9 mouse cellular contexts compared by ENCODE assay signal in genomic region chr7:73398319-73398718, GRCm38 (mm10). TPM values are rescaled to one million over a fixed set of nuclear protein-coding genes. Genes with fewer than 3 reads are reported as not detected.
DNase-seq lines count a peak whose midpoint lies in the region; ATAC-seq lines count a peak whose summit lies in the region.
"Had no signal": no experiment of that assay in that cellular context is flagged by ENCODE, and none has a peak within 500 bp of the region (broad histone marks: within the 10 kb centered on the region; RNA-seq: fewer than 3 reads in every experiment).

No protein-coding gene starts in this region.

- 0 out of 2 replicates have a peak overlapping the region, but pooled peaks have one; percentile 12 for H3K27ac ChIP-seq in embryonic facial prominence, embryonic 15.5 days (replicated peaks)
- H3K27ac ChIP-seq in heart, embryonic 13.5 days (replicated peaks): no peak overlapping the region
- H3K27ac ChIP-seq in lung, embryonic 15.5 days: peak overlapping the region; percentile 61; the same call in 1 of the 2 replicates

- H3K9me3 ChIP-seq in embryonic facial prominence, embryonic 15.5 days (replicated peaks): no peaks in the 10 kb centered on the region
- no peaks in the 10 kb centered on the region for H3K9me3 ChIP-seq in heart, embryonic 13.5 days
- no peaks in the 10 kb centered on the region for H3K9me3 ChIP-seq in lung, embryonic 15.5 days

- DNase-seq in ZHBTc4 (ENCODE audit: low read depth, low spot score): peak; percentile 89
- peak; percentile 84 for DNase-seq in adrenal gland, postnatal 25 days
- peak; percentile 72 for DNase-seq in kidney, adult 9 months
- peak; percentile 75 for DNase-seq in retina, embryonic 14.5 days (ENCODE audit: low spot score)
- no peak for DNase-seq in frontal cortex, postnatal 14 days (ENCODE audit: low spot score in 2 of 2)

- H3K4me1 ChIP-seq in embryonic facial prominence, embryonic 15.5 days: peaks cover 91% of the 10 kb centered on the region
- peaks cover 40% of the 10 kb centered on the region for H3K4me1 ChIP-seq in heart, embryonic 13.5 days
- peaks cover 75% of the 10 kb centered on the region for H3K4me1 ChIP-seq in lung, embryonic 15.5 days

- peak overlapping the region; percentile 47 for H3K4me2 ChIP-seq in embryonic facial prominence, embryonic 15.5 days (replicated peaks)
- H3K4me2 ChIP-seq in heart, embryonic 13.5 days: peak overlapping the region; percentile 65
- peak overlapping the region; percentile 61 for H3K4me2 ChIP-seq in lung, embryonic 15.5 days

- H3K9ac ChIP-seq in embryonic facial prominence, embryonic 15.5 days: no peak overlapping the region
- peak overlapping the region; percentile 15; the same call in 1 of the 2 replicates for H3K9ac ChIP-seq in heart, embryonic 13.5 days
- H3K9ac ChIP-seq in lung, embryonic 15.5 days: no peak overlapping the region

- WGBS in embryonic facial prominence, embryonic 15.5 days: 15% methylated on average over 11 of the region's 11 CpGs
- WGBS in heart, embryonic 13.5 days: 7% methylated on average over 11 of the region's 11 CpGs
- 11% methylated on average over 11 of the region's 11 CpGs for WGBS in lung, embryonic 15.5 days

- ATAC-seq in embryonic facial prominence, embryonic 15.5 days (ENCODE audit: insufficient number of reproducible peaks, low FRiP score, low TSS enrichment, low read depth): 0 out of 2 replicates have a peak, but pooled peaks have one; percentile 44
- ATAC-seq in heart, embryonic 13.5 days (ENCODE audit: extremely low read depth, insufficient number of reproducible peaks, low FRiP score, low TSS enrichment): 0 out of 2 replicates have a peak, but pooled peaks have one; percentile 35
- peak; percentile 60 for ATAC-seq in lung, embryonic 15.5 days (ENCODE audit: borderline replicate concordance, extremely low read depth, low FRiP score, low TSS enrichment)

- no peaks in the 10 kb centered on the region for H3K27me3 ChIP-seq in embryonic facial prominence, embryonic 15.5 days
- peaks cover 65% of the 10 kb centered on the region for H3K27me3 ChIP-seq in heart, embryonic 13.5 days (replicated peaks)
- H3K27me3 ChIP-seq in lung, embryonic 15.5 days: no peaks in the 10 kb centered on the region

- H3K36me3 ChIP-seq in embryonic facial prominence, embryonic 15.5 days: no peaks in the 10 kb centered on the region
- no peaks in the 10 kb centered on the region for H3K36me3 ChIP-seq in heart, embryonic 13.5 days
- H3K36me3 ChIP-seq in lung, embryonic 15.5 days: no peaks in the 10 kb centered on the region

- 0 out of 2 replicates have a peak overlapping the region, but pooled peaks have one; percentile 3 for H3K4me3 ChIP-seq in embryonic facial prominence, embryonic 15.5 days (replicated peaks)
- peak overlapping the region; percentile 48 for H3K4me3 ChIP-seq in heart, embryonic 13.5 days
- H3K4me3 ChIP-seq in lung, embryonic 15.5 days: no peak overlapping the region
- H3K4me3 ChIP-seq: myocyte had no signal

RNA-seq across cellular contexts. Expression of gene Rgma, which starts 23.0 kb away (rescaled TPM):
- total RNA-seq in adrenal gland, postnatal 25 days (2021): 7.7 and 9.9 TPM in 2 replicates
- polyA plus RNA-seq in embryonic facial prominence, embryonic 15.5 days (2015; fragmentation: Nextera tagmentation; extraction: Ambion mirVana): 23.0 and 24.1 TPM in 2 replicates
- polyA plus RNA-seq in heart, embryonic 13.5 days (2015; fragmentation: Nextera tagmentation; extraction: Ambion mirVana): 2.8 and 3.8 TPM in 2 replicates
- 11.7 and 12.9 TPM in 2 replicates for polyA plus RNA-seq in lung, embryonic 15.5 days (2015; fragmentation: Nextera tagmentation; extraction: Ambion mirVana)

Comparison
In these comparisons a context has a peak if more than half of its experiments do, and no peak if none do; other contexts are left out.
1. DNase-seq: peak in ZHBTc4 (single experiment), adrenal gland, postnatal 25 days (single experiment), kidney, adult 9 months (single experiment) and retina, embryonic 14.5 days (single experiment); none in frontal cortex, postnatal 14 days (0 of 2).
2. Peak in every context shown above with its lines, with median percentiles within 50 percentile points of each other: ATAC-seq and H3K4me2 ChIP-seq.